Comparison of ENCODE assay signal across 8 mouse cellular contexts in the genomic region with DNA sequence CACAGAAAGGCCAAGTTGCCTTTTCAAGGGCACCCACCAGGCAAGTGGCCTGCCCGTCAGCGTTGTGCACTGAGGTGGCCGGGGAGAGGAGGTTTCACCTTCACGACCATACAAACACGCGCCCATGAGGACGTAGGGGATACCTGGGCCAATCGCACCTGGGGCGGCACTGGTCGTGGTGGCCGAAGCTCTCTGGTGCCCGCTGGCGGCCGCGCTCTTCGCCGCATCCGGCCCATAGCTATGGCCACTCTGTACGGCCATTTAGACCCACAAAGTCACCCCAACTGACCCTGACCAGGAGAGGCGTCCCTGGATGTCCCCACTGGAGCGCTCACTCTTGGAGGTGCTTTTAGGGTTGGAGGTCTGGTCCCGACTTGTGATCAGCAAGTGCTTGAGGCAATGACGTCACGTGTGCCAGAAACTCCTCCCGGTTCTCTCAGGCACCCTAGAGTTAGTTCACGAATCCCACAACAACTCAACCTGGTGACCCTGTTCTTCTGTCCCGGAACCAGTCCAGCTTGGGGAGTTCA. TPM values are rescaled to one million over a fixed set of nuclear protein-coding genes. Genes with fewer than 3 reads are reported as not detected.
DNase-seq lines count a peak whose midpoint lies in the region; ATAC-seq and TF ChIP-seq lines count a peak whose summit lies in the region.

No protein-coding gene starts in this region.

- H3K36me3 ChIP-seq in neural tube, embryonic 11.5 days (ENCODE audit: control insufficient read depth, insufficient read depth, low read length) = peaks cover 13% of the 10 kb centered on the region
- peaks cover 39% of the 10 kb centered on the region for H3K36me3 ChIP-seq in heart, embryonic 10.5 days
- peaks cover 40% of the 10 kb centered on the region for H3K36me3 ChIP-seq in limb, embryonic 12.5 days
- H3K36me3 ChIP-seq in midbrain, embryonic 11.5 days (ENCODE audit: control insufficient read depth, insufficient read depth, low read length) = peaks cover 20% of the 10 kb centered on the region

- H3K27ac ChIP-seq in neural tube, embryonic 11.5 days (ENCODE audit: low read depth, low read length) = no peak overlapping the region
- H3K27ac ChIP-seq in embryonic fibroblast, embryonic 13.5 days (ENCODE audit: insufficient read depth, low read length) = no peak overlapping the region
- peak overlapping the region; percentile 84 for H3K27ac ChIP-seq in heart, embryonic 10.5 days
- no peak overlapping the region for H3K27ac ChIP-seq in limb, embryonic 12.5 days
- no peak overlapping the region for H3K27ac ChIP-seq in midbrain, embryonic 11.5 days (ENCODE audit: low read depth, low read length)

- WGBS in neural tube, embryonic 11.5 days = 4% methylated on average over 27 of the region's 27 CpGs
- 1% methylated on average over 27 of the region's 27 CpGs for WGBS in heart, embryonic 10.5 days
- under 1% methylated on average over 27 of the region's 27 CpGs for WGBS in limb, embryonic 12.5 days
- WGBS in midbrain, embryonic 11.5 days = 4% methylated on average over 27 of the region's 27 CpGs

- H3K4me2 ChIP-seq in neural tube, embryonic 11.5 days (ENCODE audit: low read depth) = peak overlapping the region; percentile 58
- H3K4me2 ChIP-seq in limb, embryonic 12.5 days = peak overlapping the region; percentile 77
- H3K4me2 ChIP-seq in midbrain, embryonic 11.5 days = peak overlapping the region; percentile 62

- H3K4me3 ChIP-seq in neural tube, embryonic 11.5 days (ENCODE audit: low read depth, low read length) = peak overlapping the region; percentile 21
- H3K4me3 ChIP-seq in embryonic fibroblast, embryonic 13.5 days (ENCODE audit: insufficient read depth, low read length) = no peak overlapping the region
- peak overlapping the region; percentile 63 for H3K4me3 ChIP-seq in heart, embryonic 10.5 days
- H3K4me3 ChIP-seq in limb, embryonic 12.5 days (replicated peaks) = peak overlapping the region; percentile 42
- peak overlapping the region; percentile 32 for H3K4me3 ChIP-seq in midbrain, embryonic 11.5 days (ENCODE audit: low read depth, low read length)

- peak overlapping the region; percentile 20 for H3K9ac ChIP-seq in neural tube, embryonic 11.5 days (ENCODE audit: low read length)
- 0 out of 2 replicates have a peak overlapping the region, but pooled peaks have one; percentile 40 for H3K9ac ChIP-seq in limb, embryonic 12.5 days (replicated peaks)
- peak overlapping the region; percentile 31; the same call in 1 of the 2 replicates for H3K9ac ChIP-seq in midbrain, embryonic 11.5 days (ENCODE audit: low read length)

- no peaks in the 10 kb centered on the region for H3K9me3 ChIP-seq in neural tube, embryonic 11.5 days (ENCODE audit: control insufficient read depth, low read length)
- no peaks in the 10 kb centered on the region for H3K9me3 ChIP-seq in heart, embryonic 10.5 days
- H3K9me3 ChIP-seq in limb, embryonic 12.5 days = no peaks in the 10 kb centered on the region
- H3K9me3 ChIP-seq in midbrain, embryonic 11.5 days (ENCODE audit: control insufficient read depth, low read length) = no peaks in the 10 kb centered on the region

- TF ChIP-seq CTCF in embryonic fibroblast, embryonic 13.5 days (IDR thresholded peaks at IDR 0.05; ENCODE audit: borderline replicate concordance, insufficient read depth, low read length) = peak; percentile 35; the same call in 1 of the 2 replicates

- DNase-seq in neural tube, embryonic 11.5 days (ENCODE audit: low spot score) = peak; percentile 70
- DNase-seq in neural tube, embryonic 10.5 days (ENCODE audit: extremely low spot score, low spot score) = no peak
- peak; percentile 87 for DNase-seq in heart, embryonic 10.5 days (ENCODE audit: low spot score)
- DNase-seq in kidney, adult 8-10 months = peak; percentile 67 to 80
- peak; percentile 94 for DNase-seq in midbrain, embryonic 11.5 days (ENCODE audit: low spot score, missing footprints)
- peak; percentile 41 for DNase-seq in spleen, adult 12 weeks (ENCODE audit: low spot score)

- no peaks in the 10 kb centered on the region; the same call in 1 of the 2 replicates for H3K4me1 ChIP-seq in neural tube, embryonic 11.5 days (ENCODE audit: control insufficient read depth, insufficient read depth, low read length)
- no peaks in the 10 kb centered on the region for H3K4me1 ChIP-seq in embryonic fibroblast, embryonic 13.5 days (ENCODE audit: control insufficient read depth, insufficient read depth, low read length)
- H3K4me1 ChIP-seq in heart, embryonic 10.5 days = peaks cover 20% of the 10 kb centered on the region
- peaks cover 9% of the 10 kb centered on the region; the same call in 1 of the 2 replicates for H3K4me1 ChIP-seq in limb, embryonic 12.5 days (replicated peaks)
- H3K4me1 ChIP-seq in midbrain, embryonic 11.5 days (ENCODE audit: control insufficient read depth, insufficient read depth, low read length) = peaks cover 10% of the 10 kb centered on the region; the same call in 1 of the 2 replicates

- TF ChIP-seq POLR2A in embryonic fibroblast, embryonic 13.5 days (IDR thresholded peaks at IDR 0.05; ENCODE audit: low read depth, low read length) = no peak

- peak; percentile 35; the same call in 1 of the 2 replicates for ATAC-seq in neural tube, embryonic 11.5 days (ENCODE audit: insufficient read depth, low FRiP score, low TSS enrichment)
- peak; percentile 58 for ATAC-seq in limb, embryonic 12.5 days (ENCODE audit: insufficient number of reproducible peaks, insufficient read depth, low FRiP score, low TSS enrichment, low read depth)
- peak; percentile 72 for ATAC-seq in midbrain, embryonic 11.5 days (ENCODE audit: low FRiP score)

- no peaks in the 10 kb centered on the region for H3K27me3 ChIP-seq in neural tube, embryonic 11.5 days (ENCODE audit: control insufficient read depth, insufficient read depth, low read length)
- H3K27me3 ChIP-seq in heart, embryonic 10.5 days (ENCODE audit: insufficient read depth, poor library complexity, severe bottlenecking) = no peaks in the 10 kb centered on the region
- H3K27me3 ChIP-seq in limb, embryonic 12.5 days = no peaks in the 10 kb centered on the region
- no peaks in the 10 kb centered on the region for H3K27me3 ChIP-seq in midbrain, embryonic 11.5 days (ENCODE audit: control insufficient read depth, insufficient read depth, low read length)

RNA-seq across cellular contexts. Expression of gene 1810055G02Rik, which starts 11.3 kb away (rescaled TPM):
- polyA plus RNA-seq in neural tube, embryonic 11.5 days (2014; fragmentation: Nextera tagmentation; extraction: Ambion mirVana) = 44.5 and 46.7 TPM in 2 replicates
- 53.5 and 57.9 TPM in 2 replicates for polyA plus RNA-seq in embryonic fibroblast, embryonic 13.5 days (2011; ENCODE audit: insufficient read length, low read depth, missing spikeins)
- polyA plus RNA-seq in heart, embryonic 10.5 days (2016; fragmentation: Nextera tagmentation; extraction: Ambion mirVana) = 34.5 and 38.8 TPM in 2 replicates
- 33.0 and 41.1 TPM in 2 replicates for polyA plus RNA-seq in limb, embryonic 12.5 days (2016; fragmentation: Nextera tagmentation; extraction: Ambion mirVana)
- 34.6 and 38.9 TPM in 2 replicates for polyA plus RNA-seq in midbrain, embryonic 11.5 days (2014; fragmentation: Nextera tagmentation; extraction: Ambion mirVana)

RNA-seq across cellular contexts. Expression of gene Lrp5, which starts 33.1 kb away (rescaled TPM):
- 3.2 and 3.8 TPM in 2 replicates for polyA plus RNA-seq in neural tube, embryonic 11.5 days (2014; fragmentation: Nextera tagmentation; extraction: Ambion mirVana)
- 32.0 and 32.7 TPM in 2 replicates for polyA plus RNA-seq in embryonic fibroblast, embryonic 13.5 days (2011; ENCODE audit: insufficient read length, low read depth, missing spikeins)
- 4.1 and 5.2 TPM in 2 replicates for polyA plus RNA-seq in heart, embryonic 10.5 days (2016; fragmentation: Nextera tagmentation; extraction: Ambion mirVana)
- polyA plus RNA-seq in limb, embryonic 12.5 days (2016; fragmentation: Nextera tagmentation; extraction: Ambion mirVana) = 7.7 and 8.4 TPM in 2 replicates
- 2.6 and 2.8 TPM in 2 replicates for polyA plus RNA-seq in midbrain, embryonic 11.5 days (2014; fragmentation: Nextera tagmentation; extraction: Ambion mirVana)

RNA-seq across cellular contexts. Expression of gene Kmt5b, which starts 47.8 kb away (rescaled TPM):
- 40.7 and 42.0 TPM in 2 replicates for polyA plus RNA-seq in neural tube, embryonic 11.5 days (2014; fragmentation: Nextera tagmentation; extraction: Ambion mirVana)
- polyA plus RNA-seq in embryonic fibroblast, embryonic 13.5 days (2011; ENCODE audit: insufficient read length, low read depth, missing spikeins) = 36.9 and 47.1 TPM in 2 replicates
- 21.6 and 24.1 TPM in 2 replicates for polyA plus RNA-seq in heart, embryonic 10.5 days (2016; fragmentation: Nextera tagmentation; extraction: Ambion mirVana)
- 38.3 and 44.2 TPM in 2 replicates for polyA plus RNA-seq in limb, embryonic 12.5 days (2016; fragmentation: Nextera tagmentation; extraction: Ambion mirVana)
- 40.3 and 45.1 TPM in 2 replicates for polyA plus RNA-seq in midbrain, embryonic 11.5 days (2014; fragmentation: Nextera tagmentation; extraction: Ambion mirVana)
